8 mouse cellular contexts compared by ENCODE assay signal in genomic region chr7:140047811-140048311, GRCm38 (mm10). TPM values are rescaled to one million over a fixed set of nuclear protein-coding genes. Genes with fewer than 3 reads are reported as not detected.
A peak's percentile ranks its signal among the peaks of the same experiment; 100 is the strongest.
DNase-seq lines count a peak whose midpoint lies in the region; ATAC-seq and TF ChIP-seq lines count a peak whose summit lies in the region.

No protein-coding gene starts in this region.

- peaks cover 9% of the 10 kb centered on the region; the same call in 1 of the 2 replicates for H3K27me3 ChIP-seq in heart, adult 2 months (ENCODE audit: control insufficient read depth, insufficient read depth, low read length)
- H3K27me3 ChIP-seq in forebrain, embryonic 11.5 days (ENCODE audit: control insufficient read depth, insufficient read depth, low read length), result peaks cover 81% of the 10 kb centered on the region

- TF ChIP-seq EP300 in heart, adult 2 months (IDR thresholded peaks at IDR 0.05; ENCODE audit: insufficient read depth, low read depth, low read length), result no peak

- no peaks in the 10 kb centered on the region for H3K79me2 ChIP-seq in heart, adult 2 months (replicated peaks; ENCODE audit: control insufficient read depth, insufficient read depth, low read length)

- H3K4me3 ChIP-seq in heart, adult 2 months, result peak overlapping the region; percentile 27
- peak overlapping the region; percentile 54 to 61 for H3K4me3 ChIP-seq in ES-E14 (ENCODE audit: insufficient read depth in 1 of 2, low read depth in 1 of 2, low read length in 2 of 2, poor library complexity in 1 of 2, severe bottlenecking in 1 of 2)
- peak overlapping the region; percentile 31 for H3K4me3 ChIP-seq in forebrain, embryonic 11.5 days (ENCODE audit: low read depth, low read length)

- peaks cover 1% of the 10 kb centered on the region; the same call in 1 of the 2 replicates for H3K4me1 ChIP-seq in heart, adult 2 months (ENCODE audit: control insufficient read depth, insufficient read depth, low read length)
- no peaks in the 10 kb centered on the region for H3K4me1 ChIP-seq in ES-E14 (ENCODE audit: control insufficient read depth in 2 of 2, insufficient read depth in 2 of 2, low read length in 2 of 2, poor library complexity in 1 of 2)
- peaks cover 17% of the 10 kb centered on the region; the same call in 1 of the 2 replicates for H3K4me1 ChIP-seq in forebrain, embryonic 11.5 days (replicated peaks; ENCODE audit: control insufficient read depth, insufficient read depth, low read length)

- DNase-seq in heart, adult 2 months, result peak in 1 of 2 experiments; percentile 29
- no peak for DNase-seq in heart, postnatal 25 days (ENCODE audit: low spot score)
- DNase-seq in ES-E14 (ENCODE audit: low read depth, low spot score), result no peak
- peak; percentile 70 for DNase-seq in forebrain, embryonic 11.5 days (ENCODE audit: low spot score)
- DNase-seq in kidney, postnatal 10 days, result peak; percentile 35
- DNase-seq in frontal cortex, postnatal 14 days (ENCODE audit: low spot score in 2 of 2), result no peak
- DNase-seq in right cerebral cortex, postnatal 36 days (ENCODE audit: low spot score in 2 of 2), result no peak

- intact Hi-C loops in heart, adult 2 months (cut with DNase I), result no loop called here
- intact Hi-C loops in heart, postnatal 25 days (cut with DNase I), result no loop called here

- H3K27ac ChIP-seq in heart, adult 2 months, result no peak overlapping the region
- H3K27ac ChIP-seq in ES-E14 (ENCODE audit: insufficient read depth, low read depth, low read length, poor library complexity, severe bottlenecking), result no peak overlapping the region
- H3K27ac ChIP-seq in forebrain, embryonic 11.5 days (ENCODE audit: low read depth, low read length), result no peak overlapping the region

- H3K4me2 ChIP-seq in forebrain, embryonic 11.5 days (ENCODE audit: low read depth, low read length, severe bottlenecking), result peak overlapping the region; percentile 44

- H3K9me3 ChIP-seq in ES-E14 (ENCODE audit: control insufficient read depth, insufficient read depth, low read depth, low read length), result no peaks in the 10 kb centered on the region
- H3K9me3 ChIP-seq in forebrain, embryonic 11.5 days (ENCODE audit: control insufficient read depth, low read length), result no peaks in the 10 kb centered on the region

- in situ Hi-C loops in ES-E14 (cut with MboI; ENCODE audit: low sequenced_read_pairs in 2 of 2, unreplicated experiment in 2 of 2), result no loop called here

- TF ChIP-seq CTCF in heart, adult 2 months (IDR thresholded peaks at IDR 0.05), result no peak

- no peak overlapping the region for H3K9ac ChIP-seq in heart, adult 2 months (ENCODE audit: low read depth, low read length)
- H3K9ac ChIP-seq in ES-E14 (ENCODE audit: insufficient read depth, low read depth, low read length, poor library complexity, severe bottlenecking), result 0 out of 2 replicates have a peak overlapping the region, but pooled peaks have one; percentile 5
- H3K9ac ChIP-seq in forebrain, embryonic 11.5 days (ENCODE audit: low read length), result peak overlapping the region; percentile 17; the same call in 1 of the 2 replicates

- ATAC-seq in forebrain, embryonic 11.5 days (replicated peaks; ENCODE audit: low FRiP score), result no peak; the same call in 1 of the 2 replicates
- 0 out of 2 replicates have a peak, but pooled peaks have one; percentile 15 for ATAC-seq in monocyte, adult 5-6 weeks (replicated peaks; ENCODE audit: insufficient number of reproducible peaks, low FRiP score, low TSS enrichment, poor library complexity, severe bottlenecking)

- TF ChIP-seq POLR2A in heart, adult 2 months (IDR thresholded peaks at IDR 0.05; ENCODE audit: insufficient read depth, low read depth, low read length), result no peak

- under 1% methylated on average over 33 of the region's 33 CpGs for WGBS in heart, adult 2 months
- under 1% methylated on average over 33 of the region's 33 CpGs for WGBS in forebrain, embryonic 11.5 days

- H3K36me3 ChIP-seq in heart, adult 2 months (ENCODE audit: control insufficient read depth, insufficient read depth, low read length), result no peaks in the 10 kb centered on the region
- H3K36me3 ChIP-seq in ES-E14 (ENCODE audit: control insufficient read depth, insufficient read depth, low read length, poor library complexity, severe bottlenecking), result no peaks in the 10 kb centered on the region
- no peaks in the 10 kb centered on the region for H3K36me3 ChIP-seq in forebrain, embryonic 11.5 days (ENCODE audit: control insufficient read depth, insufficient read depth, low read length)

TF ChIP-seq in ES-E14, 5 proteins besides CTCF, POLR2A, EP300 and RAD21:
- TF ChIP-seq HCFC1 (IDR thresholded peaks at IDR 0.05; ENCODE audit: borderline replicate concordance, insufficient read depth, low read length) (no peak), ZC3H11A (IDR thresholded peaks at IDR 0.05; ENCODE audit: borderline replicate concordance, low read depth, low read length) (no peak), CHD2 (IDR thresholded peaks at IDR 0.05; ENCODE audit: low read depth, low read length) (no peak), MAFK (IDR thresholded peaks at IDR 0.05; ENCODE audit: insufficient read depth, low read depth, low read length) (no peak), ZNF384 (IDR thresholded peaks at IDR 0.05; ENCODE audit: low read depth, low read length) (no peak)

RNA-seq across cellular contexts. Expression of gene Msx3, which starts 1.0 kb away (rescaled TPM):
- total RNA-seq in heart, adult 2 months (2021), result not detected
- polyA plus RNA-seq in heart, adult 2 months (2012; rRNA removed), result not detected in 2 replicates
- total RNA-seq in heart, postnatal 25 days (2021), result not detected
- 0.16 and 0.27 TPM in 2 replicates for total RNA-seq in ES-E14 (2012; rRNA removed)
- polyA plus RNA-seq in forebrain, embryonic 11.5 days (2014; fragmentation: Nextera tagmentation; extraction: Ambion mirVana), result 2.4 and 2.6 TPM in 2 replicates
- total RNA-seq in monocyte, adult 5-6 weeks (2017), result not detected in 3 replicates

RNA-seq across cellular contexts. Expression of gene Tubgcp2, which starts 11.4 kb away (rescaled TPM):
- 10 to 100 TPM; 28.4 to 33.5 TPM for total RNA-seq in heart, adult 2 months (2021)
- polyA plus RNA-seq in heart, adult 2 months (2012; rRNA removed), result 21.7 and 29.7 TPM in 2 replicates
- total RNA-seq in heart, postnatal 25 days (2021), result 10 to 100 TPM; 25.4 to 27.2 TPM
- 28.1 and 29.0 TPM in 2 replicates for total RNA-seq in ES-E14 (2012; rRNA removed)
- 75.6 and 78.0 TPM in 2 replicates for polyA plus RNA-seq in forebrain, embryonic 11.5 days (2014; fragmentation: Nextera tagmentation; extraction: Ambion mirVana)
- total RNA-seq in monocyte, adult 5-6 weeks (2017), result 16.3 to 28.9 TPM (median 26.9 TPM) in 3 replicates

RNA-seq across cellular contexts. Expression of gene Zfp511, which starts 11.7 kb away (rescaled TPM):
- total RNA-seq in heart, adult 2 months (2021), result 10 to 100 TPM in 1 of 2 experiments, 1 to 10 TPM in 1; 8.5 to 11.1 TPM
- 20.8 and 21.2 TPM in 2 replicates for polyA plus RNA-seq in heart, adult 2 months (2012; rRNA removed)
- 10 to 100 TPM; 10.9 to 11.2 TPM for total RNA-seq in heart, postnatal 25 days (2021)
- total RNA-seq in ES-E14 (2012; rRNA removed), result 27.1 and 29.6 TPM in 2 replicates
- 42.6 and 48.2 TPM in 2 replicates for polyA plus RNA-seq in forebrain, embryonic 11.5 days (2014; fragmentation: Nextera tagmentation; extraction: Ambion mirVana)
- 27.4 to 31.4 TPM (median 27.6 TPM) in 3 replicates for total RNA-seq in monocyte, adult 5-6 weeks (2017)

RNA-seq across cellular contexts. Expression of gene Caly, which starts 34.5 kb away (rescaled TPM):
- total RNA-seq in heart, adult 2 months (2021), result under 1 TPM in 1 of 2 experiments, not detected in 1; 0.23 TPM
- 0.10 and 0.53 TPM in 2 replicates for polyA plus RNA-seq in heart, adult 2 months (2012; rRNA removed)
- total RNA-seq in heart, postnatal 25 days (2021), result not detected
- total RNA-seq in ES-E14 (2012; rRNA removed), result 0.26 TPM in 1 of 2 replicates, not detected in the other
- polyA plus RNA-seq in forebrain, embryonic 11.5 days (2014; fragmentation: Nextera tagmentation; extraction: Ambion mirVana), result 7.2 and 7.9 TPM in 2 replicates
- 0.68 TPM in 1 of 3 replicates, not detected in the others for total RNA-seq in monocyte, adult 5-6 weeks (2017)

RNA-seq across cellular contexts. Expression of gene Prap1, which starts 45.3 kb away (rescaled TPM):
- total RNA-seq in heart, adult 2 months (2021), result not detected
- 0.27 TPM in 1 of 2 replicates, not detected in the other for polyA plus RNA-seq in heart, adult 2 months (2012; rRNA removed)
- total RNA-seq in heart, postnatal 25 days (2021), result not detected
- 0.49 TPM in 1 of 2 replicates, not detected in the other for total RNA-seq in ES-E14 (2012; rRNA removed)
- not detected in 2 replicates for polyA plus RNA-seq in forebrain, embryonic 11.5 days (2014; fragmentation: Nextera tagmentation; extraction: Ambion mirVana)
- total RNA-seq in monocyte, adult 5-6 weeks (2017), result not detected in 3 replicates

Comparison
In these comparisons a context has a peak if more than half of its experiments do, and no peak if none do; other contexts are left out.
1. DNase-seq: peak in forebrain, embryonic 11.5 days (single experiment) and kidney, postnatal 10 days (single experiment); none in heart, postnatal 25 days (single experiment), ES-E14 (single experiment), frontal cortex, postnatal 14 days (0 of 2) and right cerebral cortex, postnatal 36 days (0 of 2).
2. Peak in every context shown above with its lines, with median percentiles within 50 percentile points of each other: H3K4me3 ChIP-seq.